Mouse (Mus musculus): ENCODE data around the gene Uap1l1.

The Uap1l1 gene

GRCm38 (mm10) chr2:25369996-25370395 lies 4.5 kb upstream of the Uap1l1 start:
- DNase-seq (ENCODE audit: low read depth): no peak

- no peak for DNase-seq (ENCODE audit: low read depth)
These were observed 756 bp downstream of the Uap1l1 start for GRCm38 (mm10) chr2:25364761-25365090.

GRCm38 (mm10) chr2:25364313-25364712 lies 1.2 kb downstream of the Uap1l1 start:
- no peak for DNase-seq (ENCODE audit: low read depth)

- DNase-seq (ENCODE audit: low read depth): peak; percentile 62
These were observed 1.9 kb downstream of the Uap1l1 start for GRCm38 (mm10) chr2:25363478-25364178.

- DNase-seq (ENCODE audit: low read depth): no peak
These were observed 5.6 kb downstream of the Uap1l1 start for GRCm38 (mm10) chr2:25359848-25360247.

- peak; percentile 95 for DNase-seq (ENCODE audit: low read depth)
These were observed 9.0 kb downstream of the Uap1l1 start, which contains the start of gene Dpp7 for GRCm38 (mm10) chr2:25356208-25357079. Gene Dpp7, minus strand, starts transcription at chr2:25356359.

GRCm38 (mm10) chr2:25355419-25356066 lies 9.9 kb downstream of the Uap1l1 start:
- DNase-seq (ENCODE audit: low read depth): no peak

GRCm38 (mm10) chr2:25354211-25354610 lies 11.3 kb downstream of the Uap1l1 start:
- DNase-seq (ENCODE audit: low read depth): no peak

- no peak for DNase-seq (ENCODE audit: low read depth)
These were observed 14.8 kb downstream of the Uap1l1 start for GRCm38 (mm10) chr2:25350701-25351100.

- DNase-seq (ENCODE audit: low read depth): no peak
These were observed 16.0 kb downstream of the Uap1l1 start for GRCm38 (mm10) chr2:25349499-25349898.

GRCm38 (mm10) chr2:25348162-25348561 lies 17.3 kb downstream of the Uap1l1 start:
- DNase-seq (ENCODE audit: low read depth): no peak

- no peak for DNase-seq (ENCODE audit: low read depth)
These were observed 27.2 kb downstream of the Uap1l1 start for GRCm38 (mm10) chr2:25338303-25338702.

GRCm38 (mm10) chr2:25333569-25333968 lies 31.9 kb downstream of the Uap1l1 start:
- no peak for DNase-seq (ENCODE audit: low read depth)

- peak; percentile 100 for DNase-seq (ENCODE audit: low read depth)
These were observed 33.0 kb downstream of the Uap1l1 start, which contains the start of gene Man1b1 for GRCm38 (mm10) chr2:25332286-25333160. Gene Man1b1, plus strand, starts transcription at chr2:25332338.

- peak; percentile 37 for DNase-seq (ENCODE audit: low read depth)
These were observed 34.0 kb downstream of the Uap1l1 start for GRCm38 (mm10) chr2:25331470-25331869.

- peak; percentile 75 for DNase-seq (ENCODE audit: low read depth)
These were observed 37.0 kb downstream of the Uap1l1 start for GRCm38 (mm10) chr2:25328440-25328839.

- DNase-seq (ENCODE audit: low read depth): no peak
These were observed 39.4 kb downstream of the Uap1l1 start for GRCm38 (mm10) chr2:25326036-25326435.

GRCm38 (mm10) chr2:25320084-25320483 lies 45.4 kb downstream of the Uap1l1 start:
- DNase-seq (ENCODE audit: low read depth): no peak

GRCm38 (mm10) chr2:25318971-25319773 lies 46.3 kb downstream of the Uap1l1 start, which contains the start of gene Grin1:
Gene Grin1, minus strand, starts transcription at chr2:25319187.
- no peak for DNase-seq (ENCODE audit: low read depth)

- no peak for DNase-seq (ENCODE audit: low read depth)
These were observed 47.1 kb downstream of the Uap1l1 start for GRCm38 (mm10) chr2:25318119-25318966.
